Comparison of ENCODE assay signal across 26 mouse cellular contexts in genomic region chr19:3269279-3269678, GRCm38 (mm10). TPM values are rescaled to one million over a fixed set of nuclear protein-coding genes. Genes with fewer than 3 reads are reported as not detected.
DNase-seq lines count a peak whose midpoint lies in the region; ATAC-seq lines count a peak whose summit lies in the region.
"Had no signal": no experiment of that assay in that cellular context is flagged by ENCODE, and none has a peak within 500 bp of the region (broad histone marks: within the 10 kb centered on the region; RNA-seq: fewer than 3 reads in every experiment).

No protein-coding gene starts in this region.

- 91% methylated on average over 9 of the region's 9 CpGs for WGBS in heart, embryonic 10.5 days
- 88% methylated on average over 9 of the region's 9 CpGs for WGBS in liver, embryonic 11.5 days
- 78% methylated on average over 9 of the region's 9 CpGs for WGBS in liver, embryonic 12.5 days (ENCODE audit: insufficient replicate concordance)

- no peaks in the 10 kb centered on the region for H3K4me1 ChIP-seq in heart, embryonic 10.5 days
- no peaks in the 10 kb centered on the region for H3K4me1 ChIP-seq in liver, embryonic 11.5 days (replicated peaks; ENCODE audit: control insufficient read depth, insufficient read depth, low read length)
- H3K4me1 ChIP-seq in liver, embryonic 12.5 days = no peaks in the 10 kb centered on the region
- H3K4me1 ChIP-seq: forebrain, embryonic 12.5 days; heart, embryonic 12.5 days; hindbrain, embryonic 10.5 days; hindbrain, embryonic 15.5 days; limb, embryonic 15.5 days; neural tube, embryonic 13.5 days had no signal

- ATAC-seq in liver, embryonic 11.5 days (replicated peaks; ENCODE audit: low FRiP score) = no peak
- ATAC-seq in liver, embryonic 12.5 days = no peak
- ATAC-seq: CD4-positive, CD25-positive, alpha-beta regulatory T cell, adult 4 months; inflammation-experienced regulatory T-cells, adult 6 months had no signal

- intact Hi-C loops in heart, postnatal 36 days (cut with DNase I) = no loop called here

- H3K4me2 ChIP-seq in liver, embryonic 11.5 days = no peak overlapping the region
- no peak overlapping the region for H3K4me2 ChIP-seq in liver, embryonic 12.5 days
- H3K4me2 ChIP-seq: forebrain, embryonic 12.5 days; heart, embryonic 12.5 days; hindbrain, embryonic 15.5 days; limb, embryonic 15.5 days; midbrain, embryonic 11.5 days; neural tube, embryonic 13.5 days had no signal

- no peaks in the 10 kb centered on the region for H3K9me3 ChIP-seq in heart, embryonic 10.5 days
- H3K9me3 ChIP-seq in liver, embryonic 11.5 days (ENCODE audit: control insufficient read depth, low read length) = no peaks in the 10 kb centered on the region
- no peaks in the 10 kb centered on the region for H3K9me3 ChIP-seq in liver, embryonic 12.5 days (replicated peaks)
- H3K9me3 ChIP-seq: forebrain, embryonic 12.5 days; heart, embryonic 12.5 days; hindbrain, embryonic 15.5 days; limb, embryonic 15.5 days; neural tube, embryonic 13.5 days had no signal

- no peak overlapping the region for H3K9ac ChIP-seq in liver, embryonic 11.5 days (ENCODE audit: low read depth, low read length)
- no peak overlapping the region for H3K9ac ChIP-seq in liver, embryonic 12.5 days
- H3K9ac ChIP-seq: forebrain, embryonic 12.5 days; heart, embryonic 12.5 days; hindbrain, embryonic 15.5 days; limb, embryonic 15.5 days; neural tube, embryonic 13.5 days had no signal

- no peaks in the 10 kb centered on the region for H3K27me3 ChIP-seq in heart, embryonic 10.5 days (ENCODE audit: insufficient read depth, poor library complexity, severe bottlenecking)
- H3K27me3 ChIP-seq in liver, embryonic 11.5 days (replicated peaks; ENCODE audit: control insufficient read depth, insufficient read depth, low read length) = no peaks in the 10 kb centered on the region
- no peaks in the 10 kb centered on the region for H3K27me3 ChIP-seq in liver, embryonic 12.5 days (replicated peaks)
- H3K27me3 ChIP-seq: forebrain, embryonic 12.5 days; heart, embryonic 12.5 days; hindbrain, embryonic 15.5 days; limb, embryonic 15.5 days; neural tube, embryonic 13.5 days had no signal

- DNase-seq in heart, embryonic 10.5 days (ENCODE audit: low spot score) = peak; percentile 47
- DNase-seq in heart, postnatal 36 days = no peak
- peak; percentile 29 for DNase-seq in liver, embryonic 11.5 days (ENCODE audit: low spot score)
- DNase-seq in urinary bladder, postnatal 4 days (ENCODE audit: low spot score in 2 of 2) = peak; percentile 13 to 55
- DNase-seq in urinary bladder, postnatal 14 days (ENCODE audit: low spot score) = no peak
- no peak for DNase-seq in cerebellum, postnatal 36 days
- DNase-seq: adrenal gland, postnatal 14 days; cerebellum, adult 11 months; cerebellum, adult 9-10 months; gastrocnemius, postnatal 25 days; heart, adult 18-20 months; kidney, adult 8-10 months; lung, postnatal 36 days had no signal

- H3K4me3 ChIP-seq in heart, embryonic 10.5 days = no peak overlapping the region
- H3K4me3 ChIP-seq in liver, embryonic 11.5 days (ENCODE audit: low read depth, low read length) = no peak overlapping the region
- no peak overlapping the region for H3K4me3 ChIP-seq in liver, embryonic 12.5 days
- H3K4me3 ChIP-seq: erythroblast, embryonic 14.5 days; forebrain, embryonic 12.5 days; heart, embryonic 12.5 days; hindbrain, embryonic 10.5 days; hindbrain, embryonic 15.5 days; limb, embryonic 15.5 days; myocyte; neural tube, embryonic 13.5 days had no signal

- peaks cover 100% of the 10 kb centered on the region for H3K36me3 ChIP-seq in heart, embryonic 10.5 days
- H3K36me3 ChIP-seq in liver, embryonic 11.5 days (ENCODE audit: control insufficient read depth, insufficient read depth, low read length) = peaks cover 33% of the 10 kb centered on the region
- H3K36me3 ChIP-seq in liver, embryonic 12.5 days = peaks cover 100% of the 10 kb centered on the region

- no peak overlapping the region for H3K27ac ChIP-seq in heart, embryonic 10.5 days
- no peak overlapping the region for H3K27ac ChIP-seq in liver, embryonic 11.5 days (ENCODE audit: low read depth, low read length)
- H3K27ac ChIP-seq in liver, embryonic 12.5 days = no peak overlapping the region
- H3K27ac ChIP-seq: forebrain, embryonic 12.5 days; hindbrain, embryonic 10.5 days; hindbrain, embryonic 15.5 days; kidney, postnatal 0 days; limb, embryonic 15.5 days; neural tube, embryonic 13.5 days had no signal

RNA-seq across cellular contexts. Expression of gene Mrpl21, which starts 13.4 kb away (rescaled TPM):
- polyA plus RNA-seq in heart, embryonic 10.5 days (2016; fragmentation: Nextera tagmentation; extraction: Ambion mirVana) = 114 and 118 TPM in 2 replicates
- 10 to 100 TPM; 94.4 to 98.8 TPM for total RNA-seq in heart, postnatal 36 days (2021)
- 154 and 156 TPM in 2 replicates for polyA plus RNA-seq in liver, embryonic 11.5 days (2014; fragmentation: Nextera tagmentation; extraction: Ambion mirVana)
- 95.7 and 99.8 TPM in 2 replicates for polyA plus RNA-seq in liver, embryonic 12.5 days (2016; fragmentation: Nextera tagmentation; extraction: Ambion mirVana)

RNA-seq across cellular contexts. Expression of gene Ighmbp2, which starts 13.5 kb away (rescaled TPM):
- polyA plus RNA-seq in heart, embryonic 10.5 days (2016; fragmentation: Nextera tagmentation; extraction: Ambion mirVana) = 7.2 and 7.4 TPM in 2 replicates
- total RNA-seq in heart, postnatal 36 days (2021) = 1 to 10 TPM; 3.4 to 3.5 TPM
- polyA plus RNA-seq in liver, embryonic 11.5 days (2014; fragmentation: Nextera tagmentation; extraction: Ambion mirVana) = 7.4 and 8.8 TPM in 2 replicates
- 5.1 and 5.7 TPM in 2 replicates for polyA plus RNA-seq in liver, embryonic 12.5 days (2016; fragmentation: Nextera tagmentation; extraction: Ambion mirVana)

RNA-seq across cellular contexts. Expression of gene Cpt1a, which starts 52.9 kb away (rescaled TPM):
- polyA plus RNA-seq in heart, embryonic 10.5 days (2016; fragmentation: Nextera tagmentation; extraction: Ambion mirVana) = 7.1 and 12.5 TPM in 2 replicates
- total RNA-seq in heart, postnatal 36 days (2021) = 10 to 100 TPM; 69.2 to 94.6 TPM
- polyA plus RNA-seq in liver, embryonic 11.5 days (2014; fragmentation: Nextera tagmentation; extraction: Ambion mirVana) = 15.0 and 15.8 TPM in 2 replicates
- polyA plus RNA-seq in liver, embryonic 12.5 days (2016; fragmentation: Nextera tagmentation; extraction: Ambion mirVana) = 7.0 and 8.3 TPM in 2 replicates

Comparison
In these comparisons a context has a peak if more than half of its experiments do, and no peak if none do; other contexts are left out.
1. DNase-seq: peak in heart, embryonic 10.5 days (single experiment), liver, embryonic 11.5 days (single experiment) and urinary bladder, postnatal 4 days (2 of 2); none in heart, postnatal 36 days (0 of 2), urinary bladder, postnatal 14 days (single experiment) and cerebellum, postnatal 36 days (0 of 2).